Mouse (Mus musculus) spleen, adult 12 weeks (tissue): ENCODE measurements around the gene Glod4.
A peak's percentile ranks its signal among the peaks of the same experiment; 100 is the strongest.

Experiments used
- DNase-seq: peaks from one replicate; pipeline ENCODE4 v3.0.0; 2022; ENCODE audit warnings: low spot score

The Glod4 gene

GRCm38 (mm10) chr11:76146187-76147010, 97.1 kb downstream of the Glod4 start:
- DNase-seq, result no peak

GRCm38 (mm10) chr11:76145169-76145568, 98.4 kb downstream of the Glod4 start:
- DNase-seq, result no peak

- no peak for DNase-seq
These were observed 99.1 kb downstream of the Glod4 start for GRCm38 (mm10) chr11:76144386-76144785.

- DNase-seq, result no peak
These were observed 105.5 kb downstream of the Glod4 start for GRCm38 (mm10) chr11:76137996-76138395.

- DNase-seq, result no peak
These were observed 107.7 kb downstream of the Glod4 start for GRCm38 (mm10) chr11:76135641-76136437.

- DNase-seq, result no peak
These were observed 112.7 kb downstream of the Glod4 start for GRCm38 (mm10) chr11:76130859-76131258.

- DNase-seq, result no peak
These were observed 118.1 kb downstream of the Glod4 start for GRCm38 (mm10) chr11:76125386-76125785.

GRCm38 (mm10) chr11:76123517-76123916, 120.0 kb downstream of the Glod4 start:
- DNase-seq, result no peak

- no peak for DNase-seq
These were observed 121.0 kb downstream of the Glod4 start for GRCm38 (mm10) chr11:76122571-76122970.

- no peak for DNase-seq
These were observed 122.4 kb downstream of the Glod4 start for GRCm38 (mm10) chr11:76121086-76121485.

GRCm38 (mm10) chr11:76120407-76120901, 123.1 kb downstream of the Glod4 start:
- no peak for DNase-seq

GRCm38 (mm10) chr11:76110416-76110815, 133.1 kb downstream of the Glod4 start:
- no peak for DNase-seq

- DNase-seq, result no peak
These were observed 136.7 kb downstream of the Glod4 start for GRCm38 (mm10) chr11:76106551-76107496.

GRCm38 (mm10) chr11:76101154-76101553, 142.4 kb downstream of the Glod4 start:
- no peak for DNase-seq

- DNase-seq, result no peak
These were observed 144.1 kb downstream of the Glod4 start for GRCm38 (mm10) chr11:76099193-76099975.

- no peak for DNase-seq
These were observed 149.9 kb downstream of the Glod4 start for GRCm38 (mm10) chr11:76093610-76094009.

- DNase-seq, result no peak
These were observed 153.7 kb downstream of the Glod4 start for GRCm38 (mm10) chr11:76089776-76090175.

GRCm38 (mm10) chr11:76088506-76088905, 155.0 kb downstream of the Glod4 start:
- no peak for DNase-seq

GRCm38 (mm10) chr11:76085898-76086591, 157.5 kb downstream of the Glod4 start:
- DNase-seq, result peak; percentile 24

- no peak for DNase-seq
These were observed 158.6 kb downstream of the Glod4 start for GRCm38 (mm10) chr11:76084943-76085342.
